Mouse (Mus musculus) thymus, adult 2 months (tissue): ENCODE measurements around the gene Mapkap1. TPM values are rescaled to one million over a fixed set of nuclear protein-coding genes. Genes with fewer than 3 reads are reported as not detected.

ENCODE experiments used
- DNase-seq: peaks from one replicate; pipeline ENCODE4 v3.0.0; 2021
- H3K27ac ChIP-seq: fragments of 200-500 bp; 2 replicates; pipeline ENCODE4 v1.5.1; 2012; ENCODE audit warnings: low read length, control low read depth; ENCODE audit not compliant: control insufficient read depth, insufficient read depth
- H3K27me3 ChIP-seq: fragments of 200-500 bp; 2 replicates; pipeline ENCODE4 v1.6.1; 2012; ENCODE audit warnings: mild to moderate bottlenecking, low read length, moderate library complexity, mixed read lengths; ENCODE audit not compliant: control insufficient read depth, insufficient read depth
- H3K36me3 ChIP-seq: fragments of 200-500 bp; 2 replicates; pipeline ENCODE4 v1.6.1; 2012; ENCODE audit warnings: mild to moderate bottlenecking, low read length, moderate library complexity; ENCODE audit not compliant: control insufficient read depth, insufficient read depth
- H3K4me1 ChIP-seq: fragments of 200-500 bp; replicated peaks from 2 replicates; pipeline ENCODE4 v1.6.1; 2012; ENCODE audit warnings: low read length; ENCODE audit not compliant: control insufficient read depth, insufficient read depth
- H3K4me3 ChIP-seq: fragments of 200-500 bp; 2 replicates; pipeline ENCODE4 v1.5.1; 2012; ENCODE audit warnings: mild to moderate bottlenecking, low read length, control low read depth, moderate library complexity; ENCODE audit not compliant: control insufficient read depth, insufficient read depth
- CTCF ChIP-seq: fragments of 200-500 bp; IDR thresholded peaks from 2 replicates; pipeline ENCODE4 v1.5.1; 2012; ENCODE audit warnings: mild to moderate bottlenecking, control low read depth, low read length, moderate library complexity, borderline replicate concordance; ENCODE audit not compliant: control insufficient read depth, poor library complexity, insufficient read depth; ENCODE audit errors: extremely low read depth
- POLR2A ChIP-seq: fragments of 200-500 bp; IDR thresholded peaks from 2 replicates; pipeline ENCODE4 v1.6.1; 2012; ENCODE audit warnings: mild to moderate bottlenecking, low read length, control low read depth, moderate library complexity; ENCODE audit not compliant: control insufficient read depth, poor library complexity, insufficient read depth; ENCODE audit errors: extremely low read depth
- WGBS: fragments of 180-500 bp; shearing (Covaris S2); methylation state at CpG from one replicate; pipeline ENCODE4 v1.1.7; 2018; 5-methylcytosine and 5-hydroxymethylcytosine counted together
- polyA plus RNA-seq: library from polyadenylated mRNA; depleted of rRNA; stranded (reverse); fragments of >200 nt; gene quantifications from 2 replicates; pipeline ENCODE4 v1.2.3, GENCODE M21; 2012

The Mapkap1 gene
- polyA plus RNA-seq, 1 experiment: 42.6 TPM

- H3K4me1 ChIP-seq: peaks cover 16% of the 10 kb centered on the region
- H3K36me3 ChIP-seq: no peaks in the 10 kb centered on the region
- H3K27ac ChIP-seq: no peak overlapping the region
- TF ChIP-seq CTCF (0 out of 2 replicates have a peak, but pooled peaks have one; percentile 12), POLR2A (no peak)
- DNase-seq: peak; percentile 24
- WGBS: 3% methylated on average over 104 of the region's 118 CpGs
- peak overlapping the region; percentile 75 for H3K4me3 ChIP-seq
- peaks cover 16% of the 10 kb centered on the region for H3K27me3 ChIP-seq
Measured at GRCm38 (mm10) chr2:34371441-34372304, 34.9 kb upstream of the Mapkap1 start.

- 1% methylated on average over 97 of the region's 102 CpGs for WGBS
- peak within 1 kb of the TSS; percentile 68 for H3K4me3 ChIP-seq
- no peaks in the 10 kb centered on the region for H3K36me3 ChIP-seq
- H3K27ac ChIP-seq: no peak within 1 kb of the TSS
- H3K27me3 ChIP-seq: peaks cover 16% of the 10 kb centered on the region
- no peak for TF ChIP-seq CTCF
- TF ChIP-seq POLR2A: 0 out of 2 replicates have a peak, but pooled peaks have one; percentile 17
- peaks cover 16% of the 10 kb centered on the region for H3K4me1 ChIP-seq
- DNase-seq: peak; percentile 96
Measured at GRCm38 (mm10) chr2:34372305-34373301, 34.0 kb upstream of the Mapkap1 start, which contains the start of gene Pbx3. Pbx3 (minus strand) TSS chr2:34373142.

GRCm38 (mm10) chr2:34373886-34374285, 32.7 kb upstream of the Mapkap1 start:
- 70% methylated on average over 3 of the region's 3 CpGs for WGBS
- TF ChIP-seq POLR2A: no peak
- no peak for TF ChIP-seq CTCF
- Histone ChIP-seq H3K27me3 (peaks cover 13% of the 10 kb centered on the region), H3K4me1 (peaks cover 16% of the 10 kb centered on the region), H3K27ac (no peak overlapping the region), H3K36me3 (no peaks in the 10 kb centered on the region), H3K4me3 (no peak overlapping the region)
- DNase-seq: no peak

GRCm38 (mm10) chr2:34374349-34374748, 32.2 kb upstream of the Mapkap1 start:
- no peak overlapping the region for H3K4me3 ChIP-seq
- H3K27ac ChIP-seq: no peak overlapping the region
- H3K4me1 ChIP-seq: peaks cover 16% of the 10 kb centered on the region
- DNase-seq: no peak
- 95% methylated on average over 2 of the region's 2 CpGs for WGBS
- no peaks in the 10 kb centered on the region for H3K36me3 ChIP-seq
- H3K27me3 ChIP-seq: peaks cover 13% of the 10 kb centered on the region; the same call in 1 of the 2 replicates
- TF ChIP-seq POLR2A (no peak), CTCF (no peak)

GRCm38 (mm10) chr2:34378930-34379329, 27.6 kb upstream of the Mapkap1 start:
- no peak overlapping the region for H3K4me3 ChIP-seq
- H3K27me3 ChIP-seq: no peaks in the 10 kb centered on the region
- no peaks in the 10 kb centered on the region for H3K36me3 ChIP-seq
- no peaks in the 10 kb centered on the region for H3K4me1 ChIP-seq
- TF ChIP-seq CTCF (no peak), POLR2A (no peak)
- DNase-seq: no peak
- WGBS: 98% methylated on average over 2 of the region's 2 CpGs
- H3K27ac ChIP-seq: no peak overlapping the region

GRCm38 (mm10) chr2:34399535-34399934, 7.0 kb upstream of the Mapkap1 start:
- TF ChIP-seq CTCF (no peak), POLR2A (no peak)
- Histone ChIP-seq H3K27me3 (no peaks in the 10 kb centered on the region), H3K4me3 (no peak overlapping the region), H3K4me1 (no peaks in the 10 kb centered on the region), H3K27ac (no peak overlapping the region), H3K36me3 (no peaks in the 10 kb centered on the region)
- no peak for DNase-seq
- WGBS: 82% methylated on average over 4 of the region's 4 CpGs
